Mouse (Mus musculus): Measurements from ENCODE around the gene Cbfa2t3. TPM values are rescaled to one million over a fixed set of nuclear protein-coding genes. Genes with fewer than 3 reads are reported as not detected.

The Cbfa2t3 gene
- total and polyA plus RNA-seq, 2 experiments from 2014 or later = 11.1 to 15.9 TPM

- H3K9me3 ChIP-seq (ENCODE audit: low read length) = no peaks in the 10 kb centered on the region
- DNase-seq (ENCODE audit: low spot score) (no peak), ATAC-seq (ENCODE audit: low FRiP score) (no peak)
- no peak overlapping the region for H3K9ac ChIP-seq (replicated peaks; ENCODE audit: low read length, poor library complexity, severe bottlenecking)
- no peak overlapping the region for H3K4me2 ChIP-seq (ENCODE audit: low read depth, low read length, poor library complexity, severe bottlenecking)
- peaks cover 4% of the 10 kb centered on the region for H3K36me3 ChIP-seq (ENCODE audit: insufficient read depth, low read length)
- TF ChIP-seq CTCF (IDR thresholded peaks at IDR 0.05) = no peak
- H3K4me1 ChIP-seq (ENCODE audit: insufficient read depth, low read length) = no peaks in the 10 kb centered on the region
- H3K27ac ChIP-seq (ENCODE audit: low read depth, low read length) = no peak overlapping the region
- no peaks in the 10 kb centered on the region for H3K27me3 ChIP-seq (ENCODE audit: insufficient read depth, low read length)
- no peak overlapping the region for H3K4me3 ChIP-seq (ENCODE audit: low read depth, low read length)
- WGBS = 81% methylated on average over 13 of the region's 13 CpGs
Observed at GRCm38 (mm10) chr8:122656056-122656999, 42.6 kb downstream of the Cbfa2t3 start.

GRCm38 (mm10) chr8:122654768-122655167, 44.1 kb downstream of the Cbfa2t3 start:
- Histone ChIP-seq H3K4me2 (ENCODE audit: low read depth, low read length, poor library complexity, severe bottlenecking) (no peak overlapping the region), H3K27ac (ENCODE audit: low read depth, low read length) (no peak overlapping the region), H3K4me3 (ENCODE audit: low read depth, low read length) (no peak overlapping the region), H3K27me3 (ENCODE audit: insufficient read depth, low read length) (no peaks in the 10 kb centered on the region), H3K4me1 (ENCODE audit: insufficient read depth, low read length) (no peaks in the 10 kb centered on the region), H3K9ac (replicated peaks; ENCODE audit: low read length, poor library complexity, severe bottlenecking) (no peak overlapping the region), H3K9me3 (ENCODE audit: low read length) (no peaks in the 10 kb centered on the region), H3K36me3 (ENCODE audit: insufficient read depth, low read length) (peaks cover 8% of the 10 kb centered on the region)
- DNase-seq (ENCODE audit: low spot score) (no peak), ATAC-seq (ENCODE audit: low FRiP score) (no peak)
- TF ChIP-seq CTCF (IDR thresholded peaks at IDR 0.05) = no peak
- WGBS = 82% methylated on average over 7 of the region's 7 CpGs

GRCm38 (mm10) chr8:122652643-122653042, 46.3 kb downstream of the Cbfa2t3 start:
- no peak for ATAC-seq (ENCODE audit: low FRiP score)
- H3K27ac ChIP-seq (ENCODE audit: low read depth, low read length) = no peak overlapping the region
- DNase-seq (ENCODE audit: low spot score) = no peak
- no peak overlapping the region for H3K9ac ChIP-seq (replicated peaks; ENCODE audit: low read length, poor library complexity, severe bottlenecking)
- H3K27me3 ChIP-seq (ENCODE audit: insufficient read depth, low read length) = no peaks in the 10 kb centered on the region
- no peak overlapping the region for H3K4me3 ChIP-seq (ENCODE audit: low read depth, low read length)
- no peaks in the 10 kb centered on the region for H3K9me3 ChIP-seq (ENCODE audit: low read length)
- no peaks in the 10 kb centered on the region for H3K4me1 ChIP-seq (ENCODE audit: insufficient read depth, low read length)
- peaks cover 15% of the 10 kb centered on the region for H3K36me3 ChIP-seq (ENCODE audit: insufficient read depth, low read length)
- TF ChIP-seq CTCF (IDR thresholded peaks at IDR 0.05) = no peak
- no peak overlapping the region for H3K4me2 ChIP-seq (ENCODE audit: low read depth, low read length, poor library complexity, severe bottlenecking)
- WGBS = 82% methylated on average over 6 of the region's 6 CpGs

- Histone ChIP-seq H3K9me3 (ENCODE audit: low read length) (no peaks in the 10 kb centered on the region), H3K4me2 (ENCODE audit: low read depth, low read length, poor library complexity, severe bottlenecking) (no peak overlapping the region), H3K4me3 (ENCODE audit: low read depth, low read length) (no peak overlapping the region), H3K4me1 (ENCODE audit: insufficient read depth, low read length) (no peaks in the 10 kb centered on the region), H3K9ac (replicated peaks; ENCODE audit: low read length, poor library complexity, severe bottlenecking) (no peak overlapping the region), H3K36me3 (ENCODE audit: insufficient read depth, low read length) (peaks cover 23% of the 10 kb centered on the region), H3K27me3 (ENCODE audit: insufficient read depth, low read length) (no peaks in the 10 kb centered on the region), H3K27ac (ENCODE audit: low read depth, low read length) (no peak overlapping the region; the same call in 1 of the 2 replicates)
- ATAC-seq (ENCODE audit: low FRiP score) (peak; percentile 49; the same call in 1 of the 2 replicates), DNase-seq (ENCODE audit: low spot score) (peak; percentile 33)
- TF ChIP-seq CTCF (IDR thresholded peaks at IDR 0.05) = no peak
- WGBS = 61% methylated on average over 16 of the region's 16 CpGs
Observed at GRCm38 (mm10) chr8:122651326-122651921, 47.5 kb downstream of the Cbfa2t3 start.

DNA sequence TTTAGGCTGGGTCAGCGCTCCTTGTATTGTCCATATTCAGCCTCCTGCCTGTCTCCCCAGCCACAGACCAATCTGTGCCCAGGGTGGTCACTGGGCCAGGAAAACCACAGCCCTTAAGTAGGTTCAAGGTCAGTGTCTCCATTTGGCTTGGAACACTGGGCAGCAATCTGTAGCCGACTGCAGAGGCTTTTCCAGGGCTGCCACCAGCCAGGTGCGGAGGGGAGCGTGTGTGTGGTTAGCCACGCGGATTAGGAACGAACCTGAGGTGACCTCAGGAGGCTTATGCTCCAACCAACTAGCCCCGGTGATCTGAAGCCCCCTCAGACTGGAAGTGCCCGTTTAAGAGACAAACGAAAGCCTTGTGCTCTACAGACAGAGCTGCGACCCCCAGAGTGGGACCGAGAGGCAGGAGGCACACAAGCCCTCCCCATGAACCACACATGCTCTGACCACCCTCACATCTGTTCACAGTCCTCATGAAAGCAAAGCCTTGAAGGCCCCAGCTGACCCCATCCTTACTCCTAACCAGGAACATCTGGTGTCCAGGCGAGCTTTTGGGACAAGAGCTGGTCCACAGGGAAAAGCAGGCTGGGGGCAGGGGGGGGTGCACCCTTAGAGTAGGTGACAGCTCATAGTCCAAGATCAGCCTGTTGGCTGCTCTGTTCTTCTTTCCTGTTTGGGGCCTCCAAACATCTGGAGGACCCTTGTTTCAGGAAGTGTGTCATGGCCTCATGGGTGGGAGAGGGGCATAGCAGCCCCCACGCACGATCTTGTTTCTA, 50.5 kb downstream of the Cbfa2t3 start:
- WGBS = 80% methylated on average over 15 of the region's 15 CpGs
- no peak for TF ChIP-seq CTCF (IDR thresholded peaks at IDR 0.05)
- Histone ChIP-seq H3K27ac (ENCODE audit: low read depth, low read length) (no peak overlapping the region), H3K9me3 (ENCODE audit: low read length) (no peaks in the 10 kb centered on the region), H3K4me2 (ENCODE audit: low read depth, low read length, poor library complexity, severe bottlenecking) (no peak overlapping the region), H3K27me3 (ENCODE audit: insufficient read depth, low read length) (no peaks in the 10 kb centered on the region), H3K4me1 (ENCODE audit: insufficient read depth, low read length) (no peaks in the 10 kb centered on the region), H3K9ac (replicated peaks; ENCODE audit: low read length, poor library complexity, severe bottlenecking) (no peak overlapping the region), H3K4me3 (ENCODE audit: low read depth, low read length) (no peak overlapping the region), H3K36me3 (ENCODE audit: insufficient read depth, low read length) (peaks cover 36% of the 10 kb centered on the region)
- ATAC-seq (ENCODE audit: low FRiP score) (no peak), DNase-seq (ENCODE audit: low spot score) (no peak)
